Mouse (Mus musculus) G1E-ER4 (cell line): ENCODE data around the gene Ttc34. TPM values are rescaled to one million over a fixed set of nuclear protein-coding genes. Genes with fewer than 3 reads are reported as not detected.

ENCODE experiments used
- GATA1 ChIP-seq: IDR thresholded peaks from one replicate; pipeline ENCODE4 v1.8.0; 2012; ENCODE audit warnings: low read length, inconsistent platforms
- polyA plus RNA-seq: library from polyadenylated mRNA; stranded (reverse); fragments of >175 nt; gene quantifications from 2 replicates; pipeline ENCODE4 v1.2.3, GENCODE M21; 2012

Gene Ttc34
- polyA plus RNA-seq, 1 experiment, result not detected

DNA sequence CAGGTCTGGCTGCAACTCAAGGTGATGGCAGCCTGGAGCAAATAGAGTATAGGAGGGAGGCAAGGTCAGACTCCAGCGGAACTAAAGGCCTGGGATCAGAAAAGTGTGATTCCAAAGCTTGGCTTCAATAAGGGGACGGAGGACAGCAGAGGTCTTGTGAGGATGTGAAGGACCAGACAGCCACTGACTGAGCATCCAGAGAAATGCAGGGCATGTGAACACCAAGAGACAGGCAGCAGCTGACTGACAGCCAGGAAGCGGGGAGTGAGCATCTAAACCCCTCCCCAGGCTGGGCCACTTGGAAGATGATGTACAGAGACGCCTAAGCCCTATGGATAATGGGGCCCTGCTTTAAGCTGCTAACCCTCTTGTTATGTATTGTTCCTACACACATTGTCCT, 33.5 kb downstream of the Ttc34 start:
- TF ChIP-seq GATA1, result no peak

DNA sequence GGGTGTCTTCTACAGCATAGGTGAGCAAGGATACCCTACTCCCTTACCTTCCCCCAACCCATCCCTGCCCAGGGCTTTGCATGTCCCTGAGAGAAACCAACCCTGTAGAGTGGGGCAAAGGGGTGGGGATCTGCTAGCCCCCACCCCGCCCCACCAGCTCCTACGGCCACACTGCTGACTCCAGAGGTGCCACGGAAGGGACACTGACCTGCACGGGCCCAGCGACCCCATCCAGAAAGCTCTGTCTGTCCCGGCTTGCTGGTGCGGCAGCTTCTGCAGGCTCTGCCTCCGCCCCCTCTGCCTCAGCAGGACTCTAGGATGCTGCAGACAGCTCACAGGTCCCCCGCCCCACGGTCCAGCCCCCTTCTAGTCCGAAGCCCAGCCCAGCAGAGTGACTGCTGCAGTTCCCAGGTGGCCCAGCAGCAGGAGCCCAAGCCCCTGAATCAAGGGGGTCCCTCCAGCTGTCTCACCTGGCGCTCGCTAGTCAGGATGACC, 34.5 kb downstream of the Ttc34 start:
- no peak for TF ChIP-seq GATA1

DNA sequence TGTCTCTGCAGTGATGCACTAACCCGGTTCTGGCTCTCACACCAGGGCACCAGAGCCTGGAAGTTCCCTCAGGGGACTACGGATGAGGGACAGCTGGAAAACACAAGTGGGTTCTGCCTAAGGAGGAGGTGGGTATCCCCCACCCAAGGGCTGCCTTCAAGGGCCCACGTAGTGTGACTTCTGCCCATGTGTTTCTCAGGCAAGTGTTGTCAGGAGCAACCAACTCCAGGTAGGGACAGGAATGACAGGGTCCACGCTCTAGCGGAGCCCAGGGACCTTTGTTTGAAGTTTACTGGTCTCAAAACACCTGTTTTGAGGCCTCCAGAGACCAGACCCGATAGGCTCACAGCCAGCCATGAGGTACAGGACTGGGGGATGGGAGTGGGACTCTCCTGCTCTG, 35.9 kb downstream of the Ttc34 start:
- no peak for TF ChIP-seq GATA1

DNA sequence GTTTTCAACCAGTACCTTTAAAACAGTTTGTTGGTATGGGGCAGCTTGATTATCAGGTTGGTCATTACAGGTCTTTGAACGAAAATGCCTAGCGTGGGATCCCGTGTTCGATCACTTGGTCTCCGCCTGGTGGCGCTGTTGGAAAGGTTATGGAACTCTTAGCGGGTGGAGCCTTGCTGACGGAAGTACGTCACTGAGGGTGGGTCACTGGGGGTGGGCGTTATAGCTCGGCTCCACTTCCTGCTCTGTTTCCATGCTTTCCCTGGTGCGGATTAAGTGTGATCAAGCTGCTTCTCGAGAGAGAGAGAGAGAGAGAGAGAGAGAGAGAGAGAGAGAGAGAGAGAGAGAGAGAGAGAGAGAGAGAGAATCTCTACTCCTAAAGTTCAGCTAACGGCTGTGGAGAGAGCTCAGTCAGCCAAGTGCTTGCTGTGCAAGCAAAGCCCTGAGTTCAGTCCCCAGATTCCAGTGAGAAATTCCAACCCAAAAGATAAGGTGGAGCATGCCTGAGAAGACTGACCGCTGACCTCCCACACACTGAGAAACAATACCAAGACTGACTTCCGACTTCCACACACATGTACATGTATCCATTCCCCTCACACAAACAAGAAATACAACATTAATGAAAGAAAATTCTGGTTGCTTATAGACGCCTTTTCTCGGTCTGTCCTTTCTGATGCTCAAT, 40.7 kb downstream of the Ttc34 start:
- TF ChIP-seq GATA1, result no peak

DNA sequence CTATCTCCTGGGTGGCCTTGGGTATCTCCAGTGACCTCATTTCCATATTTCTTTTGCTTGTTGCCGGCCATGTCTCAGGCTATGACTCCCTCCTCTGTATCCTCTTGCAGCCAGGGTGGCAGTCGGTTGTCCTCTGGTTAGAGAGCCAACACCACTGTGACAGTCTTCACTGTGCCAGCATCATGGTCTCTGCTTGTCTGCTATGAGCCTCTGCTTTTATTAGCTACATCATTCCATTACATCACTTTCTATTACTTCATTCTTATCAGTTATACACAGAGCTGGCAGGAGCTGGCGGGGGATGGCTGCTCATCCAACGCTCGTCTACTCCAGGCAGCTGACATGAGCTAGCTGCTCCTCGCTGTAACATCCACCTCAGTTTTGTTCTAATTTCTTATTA, 43.5 kb downstream of the Ttc34 start:
- no peak for TF ChIP-seq GATA1

DNA sequence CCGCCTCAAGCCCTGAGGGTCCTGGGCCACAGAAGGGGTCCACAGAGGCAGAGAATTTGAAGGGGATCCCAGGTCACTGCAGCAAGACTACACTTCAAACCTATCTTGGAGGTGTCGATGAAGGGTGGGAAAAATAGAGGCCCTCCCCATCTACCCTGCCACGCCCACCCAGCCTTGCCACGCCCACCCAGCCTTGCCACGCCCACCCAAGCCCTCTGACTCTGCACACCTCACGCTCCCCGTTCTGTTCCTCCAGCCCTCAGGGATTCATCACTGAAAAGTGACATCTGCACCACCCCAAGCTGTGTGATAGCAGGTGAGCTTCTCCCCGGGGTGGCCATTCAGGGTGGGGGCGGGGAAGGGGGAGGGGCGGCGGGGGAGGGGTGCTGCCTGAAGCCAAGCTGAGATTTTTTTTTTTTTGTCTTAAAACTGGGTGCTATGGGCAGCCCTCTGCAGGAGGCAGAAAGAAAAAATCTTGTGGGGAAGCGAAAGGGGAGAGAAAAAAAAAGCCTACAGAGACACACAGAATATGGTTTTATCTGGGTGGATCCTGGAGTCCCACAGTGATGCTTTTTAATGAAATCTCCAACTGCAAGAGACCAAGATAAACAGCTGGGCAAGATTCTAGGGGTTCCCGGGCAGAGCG, 44.9 kb downstream of the Ttc34 start:
- no peak for TF ChIP-seq GATA1

DNA sequence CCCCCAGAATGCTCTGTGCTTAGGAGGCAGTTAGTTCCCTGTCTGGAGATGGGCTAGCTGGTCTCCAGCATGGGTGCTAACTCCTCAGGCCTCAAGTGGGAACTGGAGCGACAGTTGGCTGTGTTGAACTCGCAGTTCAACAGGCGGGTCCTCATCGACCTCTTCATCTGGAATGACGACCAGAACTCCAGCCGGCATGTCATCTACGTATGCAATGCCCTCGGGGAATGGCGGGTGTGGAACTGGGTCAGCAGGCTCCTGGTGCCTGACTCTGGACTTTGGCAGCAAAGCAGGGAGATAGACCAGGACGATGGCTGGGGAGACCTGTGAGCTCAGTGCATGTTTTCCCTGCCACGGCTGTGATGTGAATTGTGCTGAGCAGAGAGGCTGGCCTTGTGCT, 48.2 kb downstream of the Ttc34 start:
- TF ChIP-seq GATA1, result no peak

DNA sequence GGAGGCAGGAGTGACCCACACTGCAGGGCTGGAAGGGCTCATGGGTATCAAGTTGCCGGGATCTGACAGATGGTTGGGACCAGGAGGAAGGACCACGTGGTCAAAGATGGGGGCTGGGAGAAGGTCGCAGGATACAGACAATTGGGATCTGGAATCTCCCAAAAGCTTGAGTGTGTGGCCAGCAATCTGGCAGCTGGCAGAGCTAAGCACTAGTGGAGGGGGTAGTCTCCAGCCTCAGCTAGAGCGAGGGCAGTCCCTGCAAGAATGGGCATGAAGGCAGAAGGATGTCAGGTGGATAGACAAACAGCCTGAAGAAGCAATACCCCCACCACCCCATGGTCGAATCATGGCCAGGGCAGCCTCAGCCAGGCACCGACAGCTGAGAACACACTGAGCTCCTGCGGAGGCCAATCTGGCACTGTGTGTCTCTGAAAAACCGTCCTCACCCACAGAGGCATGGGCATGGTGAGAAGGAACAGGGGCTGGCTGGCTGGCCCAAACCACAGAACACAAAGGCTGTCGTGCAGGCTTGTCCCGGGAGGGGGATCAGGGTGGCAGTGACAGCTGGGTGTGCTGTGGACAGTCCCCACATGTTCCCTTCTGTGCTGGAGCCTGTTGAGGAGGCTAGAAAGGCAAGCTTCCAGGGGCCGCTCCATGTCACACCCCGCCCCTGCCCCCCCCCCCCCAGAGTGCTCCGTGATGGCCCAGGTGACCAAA, 49.8 kb downstream of the Ttc34 start:
- no peak for TF ChIP-seq GATA1

DNA sequence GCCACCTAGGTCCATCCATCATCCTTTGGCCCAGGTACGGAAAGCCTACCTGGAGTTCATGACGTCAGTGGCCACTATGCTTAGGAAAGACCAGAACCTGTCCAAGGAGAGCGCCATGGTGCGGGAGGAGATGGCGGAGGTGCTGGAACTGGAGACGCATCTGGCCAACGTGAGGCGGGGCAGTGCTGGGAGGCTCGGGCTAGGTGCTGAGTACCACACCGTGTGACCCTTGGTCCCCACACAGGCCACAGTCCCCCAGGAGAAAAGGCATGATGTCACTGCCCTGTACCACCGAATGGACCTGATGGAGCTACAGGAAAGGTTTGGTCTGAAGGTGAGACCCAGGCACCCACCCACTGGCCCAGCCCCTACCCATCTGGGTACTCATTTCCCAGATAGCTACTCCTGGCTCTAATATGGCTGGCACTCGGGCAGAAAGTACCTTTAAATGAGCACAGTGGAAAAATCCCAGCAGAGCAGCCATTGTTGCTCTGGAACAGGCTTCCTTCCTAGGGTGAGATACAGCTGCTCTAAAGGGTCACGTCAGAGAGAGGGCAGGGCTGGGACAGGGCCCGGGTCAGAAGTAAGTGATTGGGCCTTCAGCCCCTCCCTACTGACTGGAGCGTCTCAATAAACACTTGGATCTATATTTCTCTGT, 50.5 kb downstream of the Ttc34 start:
- TF ChIP-seq GATA1, result no peak

DNA sequence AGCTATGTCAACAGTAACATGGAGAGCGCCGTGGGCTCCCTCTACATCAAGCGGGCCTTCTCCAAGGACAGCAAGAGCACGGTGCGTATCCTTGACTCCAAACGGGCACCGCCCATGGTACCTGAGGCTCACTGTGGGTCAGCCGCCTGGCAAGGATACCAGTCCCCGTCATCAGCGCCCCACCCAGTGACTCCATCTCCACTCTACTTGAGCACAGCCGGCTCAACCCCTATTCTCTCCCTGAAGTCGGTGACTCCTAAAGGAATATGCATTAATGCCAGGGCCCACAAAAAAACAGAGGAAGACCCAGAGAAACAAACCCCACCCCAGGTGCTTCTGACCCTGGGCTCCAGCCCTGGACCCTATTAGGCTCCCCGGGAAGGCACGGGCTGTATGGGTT, 53.6 kb downstream of the Ttc34 start:
- TF ChIP-seq GATA1, result no peak

DNA sequence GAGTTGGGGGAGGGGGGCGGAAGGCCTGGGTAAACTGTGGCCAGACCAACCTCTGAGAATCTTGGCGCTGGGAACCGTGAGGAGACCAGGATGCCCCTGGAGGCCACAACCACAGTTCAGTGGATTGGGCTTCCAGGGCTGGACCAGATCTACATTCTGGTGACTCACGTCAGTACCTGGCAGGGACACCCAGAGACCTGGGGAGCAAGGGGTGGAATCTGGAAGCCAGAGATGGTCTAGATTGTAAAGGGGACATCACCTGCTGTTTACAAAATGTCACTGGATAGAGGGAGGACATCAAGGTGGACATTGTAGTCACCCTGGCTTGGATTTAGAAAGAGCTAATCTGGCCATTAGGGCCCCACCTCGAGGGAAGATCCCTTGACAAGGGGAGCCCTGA, 58.3 kb downstream of the Ttc34 start:
- no peak for TF ChIP-seq GATA1

DNA sequence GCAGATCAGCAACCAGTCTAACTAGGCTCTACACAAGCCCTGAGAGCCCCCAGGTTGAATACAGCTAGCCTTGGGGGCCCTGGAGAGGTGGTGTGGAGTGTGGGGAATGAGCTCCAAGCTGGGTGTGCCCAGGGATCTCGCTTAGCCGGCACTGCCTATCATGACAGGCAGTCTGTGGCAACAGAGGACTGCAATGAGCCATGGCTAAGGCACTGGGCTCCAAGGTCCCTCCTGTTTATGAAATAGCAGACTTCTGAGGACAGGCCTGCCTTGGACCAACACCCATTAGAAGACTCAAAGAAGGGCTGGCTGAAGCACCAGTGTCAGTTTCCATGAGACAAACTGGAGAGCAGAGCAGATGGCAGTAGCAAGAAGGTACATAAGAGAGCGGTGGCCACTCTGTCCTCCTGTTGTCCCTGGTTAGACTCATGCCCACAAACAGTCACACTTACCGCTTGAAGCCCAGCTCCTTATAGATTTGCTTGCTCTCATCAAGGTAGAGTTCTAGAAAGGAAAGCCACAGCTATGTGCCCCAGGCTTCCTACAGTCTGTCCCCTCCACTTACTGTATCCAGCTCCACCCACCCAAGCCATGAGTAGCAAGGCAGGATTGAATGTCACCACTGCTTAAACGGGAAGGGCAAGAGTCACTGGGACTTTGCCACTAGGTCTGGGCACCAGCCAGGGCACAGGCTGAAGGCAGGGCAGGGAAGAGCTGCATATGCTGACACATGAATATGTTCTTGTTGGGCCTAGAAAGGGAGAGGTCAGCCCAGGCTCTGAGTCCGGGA, 60.6 kb downstream of the Ttc34 start:
- TF ChIP-seq GATA1, result no peak

DNA sequence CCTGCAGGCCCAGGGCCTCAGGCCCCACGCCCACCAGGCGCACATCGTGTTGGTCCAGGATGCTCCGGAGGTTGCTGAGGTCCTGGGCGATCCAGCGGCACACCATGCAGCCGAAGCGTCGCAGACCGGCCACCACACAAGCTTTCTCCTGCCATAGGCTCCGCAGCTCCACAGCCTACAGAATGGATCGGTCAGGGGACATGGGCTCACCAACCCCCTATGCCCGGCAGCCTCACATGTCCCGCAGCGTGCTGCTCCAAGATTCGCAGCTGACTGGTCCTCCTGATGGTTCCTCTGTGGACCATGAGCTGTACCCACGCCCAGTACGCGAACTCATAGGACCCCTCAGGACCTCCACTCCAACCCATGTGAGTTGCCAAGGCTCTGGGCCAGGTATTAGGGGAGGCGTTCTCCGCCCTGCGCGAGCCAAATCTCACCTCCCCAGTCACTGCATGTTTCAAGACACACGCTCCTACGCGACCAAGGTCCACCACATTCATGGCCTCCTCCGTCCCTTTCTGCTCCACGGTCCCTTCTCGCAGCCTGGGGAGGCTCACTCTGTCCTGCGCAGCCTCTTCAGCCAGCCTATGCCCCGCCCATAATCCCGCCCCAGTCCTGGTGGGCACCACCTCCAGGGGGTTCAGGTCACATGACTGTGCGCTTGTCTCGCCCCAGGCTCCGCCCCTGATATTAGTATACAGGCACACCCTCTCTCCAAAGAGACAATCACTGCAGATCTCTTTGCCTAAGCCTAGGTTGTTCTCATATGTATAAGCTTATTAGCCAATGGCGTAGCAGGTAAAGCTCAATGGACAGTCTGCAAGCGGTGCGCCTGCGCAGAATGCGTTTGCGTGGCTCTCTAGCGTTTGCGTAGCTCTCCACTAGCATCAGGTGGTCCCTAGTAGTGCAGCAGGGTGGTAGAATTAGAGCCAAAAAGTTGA, 61.5 kb downstream of the Ttc34 start, which contains the start of gene Fam213b:
TSS of gene Fam213b (minus strand) at position 630 of the 941 bp plus-strand sequence.
- no peak for TF ChIP-seq GATA1

DNA sequence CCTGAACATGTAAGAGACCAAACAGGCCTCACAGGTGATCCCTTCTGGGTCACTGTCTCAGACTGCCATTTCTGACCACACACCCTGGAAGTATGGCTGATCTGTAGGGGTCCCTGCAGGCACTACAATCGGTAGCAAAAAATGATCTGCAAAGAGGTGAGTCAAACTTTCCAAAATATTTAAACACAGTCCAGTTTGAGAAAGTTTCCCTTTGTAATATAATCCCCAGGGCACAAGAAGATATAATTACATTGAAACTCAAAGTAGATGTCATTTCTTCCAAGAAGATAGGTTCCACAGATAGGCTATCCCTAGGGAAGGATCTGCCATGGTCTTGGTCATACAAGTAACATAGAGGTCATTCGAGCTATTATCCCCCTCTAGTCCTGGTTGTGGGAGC, 65.1 kb downstream of the Ttc34 start:
- TF ChIP-seq GATA1, result no peak
